Mouse (Mus musculus): ENCODE results near the gene Cdca7l.
A peak's percentile ranks its signal among the peaks of the same experiment; 100 is the strongest.

Gene Cdca7l

DNA sequence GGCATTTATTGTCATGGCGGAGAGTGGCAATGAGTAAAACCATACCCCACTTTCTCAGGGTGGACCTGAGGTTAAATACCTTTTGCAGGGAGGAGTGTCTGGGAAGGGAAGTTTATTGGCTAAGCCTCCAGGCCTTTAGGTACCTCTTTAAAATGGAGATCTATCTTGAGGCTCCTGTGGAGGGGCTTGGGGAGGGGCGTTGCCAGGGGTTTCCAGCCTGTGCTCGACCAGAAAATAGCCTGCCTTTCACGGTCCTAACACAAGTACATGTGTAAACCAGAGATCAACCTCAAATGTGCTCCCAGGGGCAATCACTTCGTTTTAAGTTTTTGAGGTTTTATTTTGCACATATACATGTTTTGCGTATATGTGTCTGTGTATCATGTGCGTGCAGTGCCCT, 15.1 kb upstream of the Cdca7l start:
- DNase-seq (ENCODE audit: low read depth, low spot score), result no peak
- Histone ChIP-seq H3K27me3 (ENCODE audit: control insufficient read depth, insufficient read depth, low read length, poor library complexity, severe bottlenecking) (no peaks in the 10 kb centered on the region), H3K36me3 (ENCODE audit: control insufficient read depth, insufficient read depth, low read length, poor library complexity, severe bottlenecking) (no peaks in the 10 kb centered on the region)

DNA sequence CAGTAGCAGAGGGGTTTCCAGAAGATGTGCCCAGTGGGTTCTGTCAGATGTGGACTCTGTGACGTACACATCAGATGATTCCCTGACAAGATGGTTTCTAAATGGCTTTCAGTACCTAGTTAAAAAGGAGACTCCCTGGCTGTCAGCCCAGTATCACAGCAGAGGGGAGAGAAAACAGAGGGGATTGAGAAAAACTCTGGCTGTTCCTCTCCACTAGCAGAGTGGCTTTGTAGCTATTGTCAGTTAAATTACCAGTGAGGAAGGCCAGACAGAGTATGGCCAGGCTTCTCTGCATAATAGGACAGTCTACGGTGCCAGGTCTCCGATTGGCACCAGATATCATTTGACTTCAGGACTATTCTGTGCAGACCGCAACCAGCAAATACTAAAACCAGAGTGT, 8.8 kb upstream of the Cdca7l start:
- H3K36me3 ChIP-seq (ENCODE audit: control insufficient read depth, insufficient read depth, low read length, poor library complexity, severe bottlenecking), result no peaks in the 10 kb centered on the region
- no peak for DNase-seq (ENCODE audit: low read depth, low spot score)

DNA sequence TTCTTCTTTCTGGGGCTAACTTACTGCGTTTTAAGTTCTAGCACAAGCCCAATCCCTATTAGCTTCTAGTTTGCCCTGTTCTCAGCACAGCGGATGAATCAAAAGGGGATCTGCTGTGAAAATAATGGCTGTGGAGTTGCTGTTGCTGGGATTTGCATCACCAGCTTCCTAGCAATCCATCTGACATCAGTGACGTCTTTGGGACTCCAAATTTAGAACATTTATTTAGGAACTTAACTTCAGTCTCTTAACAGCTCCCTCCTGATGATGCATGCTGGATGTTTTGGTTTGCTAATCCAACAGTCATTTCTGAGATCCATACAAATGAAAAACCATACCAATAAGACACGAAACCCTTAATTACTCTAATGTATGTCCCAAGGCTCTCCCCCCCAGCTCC, 1.5 kb downstream of the Cdca7l start:
- no peaks in the 10 kb centered on the region for H3K27me3 ChIP-seq (ENCODE audit: control insufficient read depth, insufficient read depth, low read length, poor library complexity, severe bottlenecking)
- H3K36me3 ChIP-seq (ENCODE audit: control insufficient read depth, insufficient read depth, low read length, poor library complexity, severe bottlenecking), result no peaks in the 10 kb centered on the region
- no peak for DNase-seq (ENCODE audit: low read depth, low spot score)

More for the DNA sequence above, 8.8 kb upstream of the Cdca7l start:
- no peaks in the 10 kb centered on the region for H3K27me3 ChIP-seq (ENCODE audit: control insufficient read depth, insufficient read depth, low read length, poor library complexity, severe bottlenecking)

DNA sequence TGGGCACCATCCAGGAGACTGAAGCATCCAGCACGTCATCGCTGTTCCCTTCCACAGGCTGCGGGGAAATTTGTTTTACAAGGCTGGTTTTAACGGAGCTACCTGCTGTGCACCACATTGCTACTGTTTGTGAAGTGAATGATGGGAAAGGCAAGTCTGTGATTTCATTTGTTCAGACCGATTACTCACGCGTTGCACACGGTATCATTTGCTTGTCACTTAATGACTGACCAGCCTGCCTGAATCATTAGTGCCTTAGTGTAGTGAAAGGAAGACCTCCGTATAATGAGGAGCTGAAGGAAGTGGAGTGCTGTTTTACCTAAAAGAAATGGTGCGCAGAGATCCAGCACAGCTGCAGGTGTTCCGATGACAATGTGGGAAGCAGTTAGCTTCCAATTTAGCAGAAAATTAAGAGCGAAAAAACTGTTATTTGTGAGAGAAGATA, 1.9 kb downstream of the Cdca7l start:
- no peaks in the 10 kb centered on the region for H3K36me3 ChIP-seq (ENCODE audit: control insufficient read depth, insufficient read depth, low read length, poor library complexity, severe bottlenecking)
- no peak for DNase-seq (ENCODE audit: low read depth, low spot score)

DNA sequence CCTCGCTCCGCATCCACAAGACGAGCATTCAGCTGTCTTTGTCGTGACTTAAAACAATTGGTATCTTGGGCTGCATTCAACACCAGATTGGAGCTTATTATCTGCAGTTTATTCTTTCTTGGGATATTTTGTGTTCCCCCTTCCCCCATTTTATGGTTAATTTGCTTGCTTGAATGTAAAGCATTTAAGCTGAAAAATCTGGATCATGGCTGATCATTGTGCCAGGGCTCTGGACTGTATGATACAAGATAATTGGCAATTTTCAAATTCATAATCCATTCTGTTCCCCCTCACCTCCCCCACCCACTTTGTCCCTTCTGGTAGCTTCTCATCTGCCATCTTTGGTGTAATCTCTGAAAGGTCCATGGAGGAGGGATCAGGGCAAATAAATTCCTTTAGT, 2.4 kb downstream of the Cdca7l start:
- no peak for DNase-seq (ENCODE audit: low read depth, low spot score)
- H3K36me3 ChIP-seq (ENCODE audit: control insufficient read depth, insufficient read depth, low read length, poor library complexity, severe bottlenecking), result no peaks in the 10 kb centered on the region
- no peaks in the 10 kb centered on the region for H3K27me3 ChIP-seq (ENCODE audit: control insufficient read depth, insufficient read depth, low read length, poor library complexity, severe bottlenecking)

More for the DNA sequence above, 1.9 kb downstream of the Cdca7l start:
- H3K27me3 ChIP-seq (ENCODE audit: control insufficient read depth, insufficient read depth, low read length, poor library complexity, severe bottlenecking), result no peaks in the 10 kb centered on the region

DNA sequence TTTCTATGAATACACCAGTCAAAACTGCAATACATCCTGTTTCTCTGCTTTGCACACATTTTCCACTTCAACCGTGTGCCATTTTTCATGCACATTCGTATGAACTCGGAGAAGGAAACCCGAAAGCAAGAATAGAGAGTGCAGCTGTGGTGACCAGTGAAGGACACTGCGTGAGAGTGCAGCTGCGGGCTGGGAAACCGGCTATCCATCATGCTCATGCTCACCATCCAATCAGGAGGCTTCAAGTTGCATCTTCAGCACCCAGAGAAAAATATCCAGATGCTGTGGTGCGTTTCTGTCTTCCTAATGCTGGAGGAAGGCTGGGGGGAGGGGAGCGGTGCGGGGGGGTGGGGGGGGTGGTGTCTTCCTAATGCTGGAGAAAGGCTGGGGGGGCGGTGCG, 3.5 kb downstream of the Cdca7l start:
- Histone ChIP-seq H3K27me3 (ENCODE audit: control insufficient read depth, insufficient read depth, low read length, poor library complexity, severe bottlenecking) (no peaks in the 10 kb centered on the region), H3K36me3 (ENCODE audit: control insufficient read depth, insufficient read depth, low read length, poor library complexity, severe bottlenecking) (no peaks in the 10 kb centered on the region)
- DNase-seq (ENCODE audit: low read depth, low spot score), result no peak

DNA sequence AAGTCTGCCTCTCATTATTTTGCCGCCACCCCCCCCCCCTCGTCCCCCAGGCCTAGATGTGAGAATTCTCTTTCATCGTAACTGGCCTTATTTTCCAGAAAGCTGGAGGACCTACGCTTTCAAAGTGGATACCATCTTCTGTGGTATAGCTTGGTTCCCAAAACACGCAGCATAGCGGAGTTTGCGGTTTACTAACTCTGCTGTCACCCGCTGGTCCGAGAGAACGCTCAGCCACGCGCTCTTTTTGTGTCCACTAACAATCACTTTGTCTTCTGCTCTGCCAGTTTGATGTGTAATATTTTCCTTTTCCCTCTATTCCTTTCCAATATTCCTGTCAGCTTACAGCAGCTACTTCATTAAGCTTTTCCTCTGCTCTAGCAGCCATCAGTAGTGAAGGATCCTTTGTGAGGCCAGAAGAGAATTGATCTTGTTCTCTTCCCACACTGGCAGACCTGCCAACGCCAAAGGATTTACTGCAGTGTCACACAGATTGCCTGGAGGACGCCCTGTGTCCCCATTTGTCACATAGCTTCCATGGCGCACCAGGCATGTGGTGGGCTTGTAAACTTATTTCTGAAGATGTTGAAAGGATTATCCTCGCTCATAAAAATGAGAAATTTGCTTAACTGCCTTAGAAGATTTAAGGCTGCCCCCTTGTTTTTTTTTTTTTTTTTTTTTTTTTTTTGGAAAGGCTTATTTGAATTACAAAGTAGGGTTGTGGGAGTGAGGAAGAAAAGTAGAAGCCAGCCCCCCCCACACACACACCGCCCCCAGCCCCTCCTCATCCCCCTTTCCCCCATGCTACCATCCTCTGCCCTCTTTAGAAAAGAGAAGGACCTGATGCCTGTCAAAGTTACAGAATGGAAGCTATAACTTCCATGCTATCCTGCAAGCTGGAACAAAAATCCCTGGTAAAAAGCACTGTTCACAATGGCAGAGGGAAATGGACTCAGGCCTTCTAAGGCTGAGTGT, 4.6 kb downstream of the Cdca7l start:
- H3K36me3 ChIP-seq (ENCODE audit: control insufficient read depth, insufficient read depth, low read length, poor library complexity, severe bottlenecking), result no peaks in the 10 kb centered on the region
- no peak for DNase-seq (ENCODE audit: low read depth, low spot score)

DNA sequence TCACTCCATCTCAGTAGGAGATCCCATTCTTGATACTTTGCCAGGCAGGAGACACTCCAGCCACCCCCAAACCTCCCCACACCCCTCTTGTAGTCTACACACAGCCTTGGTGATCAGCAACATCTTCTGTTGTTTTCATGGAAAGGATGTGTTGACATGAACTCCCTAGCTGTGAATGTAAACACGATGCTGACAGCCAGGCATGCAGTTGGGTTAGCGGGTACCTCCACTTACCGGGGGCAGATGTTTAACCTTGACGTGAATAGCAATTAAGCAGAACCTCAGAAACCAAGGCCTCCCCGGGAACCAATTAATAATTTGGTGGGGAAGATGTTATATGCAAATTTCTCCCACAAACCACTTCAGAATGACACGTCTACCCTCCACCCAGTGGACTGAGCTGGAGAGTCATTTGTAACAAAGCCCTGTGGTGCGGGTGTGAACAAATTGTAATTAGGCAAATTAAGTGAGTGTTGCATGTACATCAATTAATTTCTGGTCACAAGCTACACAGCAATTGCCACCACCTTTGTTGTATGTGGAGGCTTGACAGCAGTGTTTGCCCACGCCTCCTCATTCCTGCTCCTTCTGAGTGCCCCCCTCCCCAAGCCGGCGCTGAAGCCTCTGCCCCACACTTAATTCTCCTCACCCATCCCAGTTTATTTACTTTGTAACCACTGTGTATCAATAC, 5.4 kb downstream of the Cdca7l start:
- DNase-seq (ENCODE audit: low read depth, low spot score), result no peak
- no peaks in the 10 kb centered on the region for H3K36me3 ChIP-seq (ENCODE audit: control insufficient read depth, insufficient read depth, low read length, poor library complexity, severe bottlenecking)
- no peaks in the 10 kb centered on the region for H3K27me3 ChIP-seq (ENCODE audit: control insufficient read depth, insufficient read depth, low read length, poor library complexity, severe bottlenecking)

More for the DNA sequence above, 4.6 kb downstream of the Cdca7l start:
- no peaks in the 10 kb centered on the region for H3K27me3 ChIP-seq (ENCODE audit: control insufficient read depth, insufficient read depth, low read length, poor library complexity, severe bottlenecking)

DNA sequence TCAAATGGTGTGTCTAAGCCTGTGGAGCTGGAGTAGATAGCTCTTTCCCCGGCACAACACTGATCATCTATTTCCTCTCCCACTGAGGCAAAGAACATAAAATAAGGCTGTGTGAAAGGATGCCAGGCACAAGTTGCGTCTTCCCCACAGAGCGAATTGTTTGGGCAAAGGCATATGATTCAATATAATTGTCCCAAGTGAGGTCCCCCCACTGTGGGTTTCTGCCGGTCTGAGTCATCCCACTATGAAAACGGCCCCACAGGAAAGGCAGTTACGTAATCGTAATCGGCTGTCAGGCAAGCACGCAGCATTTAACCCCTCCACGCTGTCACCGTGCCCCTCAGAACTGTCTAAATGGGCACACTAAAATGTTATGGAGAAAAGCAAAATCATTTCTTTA, 6.0 kb downstream of the Cdca7l start:
- no peak for DNase-seq (ENCODE audit: low read depth, low spot score)
- Histone ChIP-seq H3K36me3 (ENCODE audit: control insufficient read depth, insufficient read depth, low read length, poor library complexity, severe bottlenecking) (no peaks in the 10 kb centered on the region), H3K27me3 (ENCODE audit: control insufficient read depth, insufficient read depth, low read length, poor library complexity, severe bottlenecking) (no peaks in the 10 kb centered on the region)

DNA sequence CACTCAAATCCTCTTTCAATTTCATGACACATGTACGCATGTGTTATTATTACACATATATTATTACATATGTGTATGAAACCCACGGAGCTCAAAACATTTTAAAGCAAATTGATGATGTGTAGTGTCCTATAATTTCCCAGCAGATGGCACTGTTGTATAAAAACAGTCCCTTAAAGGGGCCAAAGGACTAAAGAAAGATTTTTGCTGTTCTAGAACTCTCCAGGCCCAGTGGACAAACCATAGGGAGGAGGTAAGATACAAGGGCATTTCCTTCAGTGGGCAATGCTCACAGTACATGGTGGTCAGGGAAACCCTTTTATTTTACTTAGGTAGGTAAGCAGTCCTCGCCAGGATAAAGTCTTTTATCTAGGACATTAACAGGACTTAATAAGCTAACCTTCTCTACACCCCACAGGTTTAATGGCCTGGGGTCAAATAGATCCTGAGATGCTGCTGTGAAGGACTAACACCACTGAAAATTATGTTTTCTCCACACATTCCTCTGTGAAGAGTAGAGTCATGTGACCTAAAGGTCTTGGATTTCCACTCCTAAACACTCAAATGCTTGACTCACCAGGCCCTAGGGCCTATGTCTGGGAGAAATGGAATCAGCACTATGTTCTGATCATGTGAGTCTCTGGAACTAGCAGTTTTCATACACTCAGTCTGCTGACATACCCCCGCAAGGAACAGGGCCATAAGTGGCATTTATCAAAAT, 16.2 kb downstream of the Cdca7l start:
- Histone ChIP-seq H3K36me3 (ENCODE audit: control insufficient read depth, insufficient read depth, low read length, poor library complexity, severe bottlenecking) (no peaks in the 10 kb centered on the region), H3K27me3 (ENCODE audit: control insufficient read depth, insufficient read depth, low read length, poor library complexity, severe bottlenecking) (no peaks in the 10 kb centered on the region)
- DNase-seq (ENCODE audit: low read depth, low spot score), result peak; percentile 57

DNA sequence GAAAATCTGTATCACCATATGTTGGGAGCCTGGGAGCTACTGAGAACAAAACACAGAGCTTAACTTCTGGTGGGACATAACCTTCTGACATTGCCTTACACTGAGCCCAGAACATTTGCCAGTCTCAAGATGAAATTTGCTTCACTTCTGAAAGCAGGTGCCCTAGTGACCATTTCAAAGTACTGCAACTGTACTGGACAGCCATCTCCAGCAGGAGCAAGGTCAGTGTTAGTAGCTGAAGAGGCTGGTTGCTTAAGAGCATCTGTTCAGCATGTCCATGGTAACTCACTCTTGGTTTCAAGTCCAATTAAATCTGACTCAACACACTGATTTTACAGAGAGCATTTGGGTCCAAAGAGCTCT, 16.8 kb downstream of the Cdca7l start:
- peak; percentile 49 for DNase-seq (ENCODE audit: low read depth, low spot score)
- Histone ChIP-seq H3K36me3 (ENCODE audit: control insufficient read depth, insufficient read depth, low read length, poor library complexity, severe bottlenecking) (no peaks in the 10 kb centered on the region), H3K27me3 (ENCODE audit: control insufficient read depth, insufficient read depth, low read length, poor library complexity, severe bottlenecking) (no peaks in the 10 kb centered on the region)

DNA sequence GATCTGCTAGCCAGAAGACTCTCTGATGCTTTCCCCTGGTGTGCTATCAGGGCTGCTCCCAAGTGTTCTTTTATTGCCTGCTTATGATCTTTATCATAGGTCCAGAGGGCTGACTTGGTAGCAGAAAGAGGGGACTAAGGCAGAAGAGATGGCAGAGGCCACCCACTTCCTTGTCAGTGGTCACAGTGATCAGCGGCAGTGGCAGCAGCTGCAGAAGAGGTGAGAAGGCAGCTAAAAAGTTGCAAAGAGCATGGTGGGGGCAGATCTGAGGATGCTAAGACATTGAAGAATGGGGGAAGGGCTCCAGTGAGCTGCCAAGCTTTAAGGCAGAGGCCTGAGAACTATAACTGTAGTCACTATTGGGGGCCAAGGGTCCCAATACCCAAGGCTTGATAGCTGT, 17.3 kb downstream of the Cdca7l start:
- no peak for DNase-seq (ENCODE audit: low read depth, low spot score)
- Histone ChIP-seq H3K36me3 (ENCODE audit: control insufficient read depth, insufficient read depth, low read length, poor library complexity, severe bottlenecking) (no peaks in the 10 kb centered on the region), H3K27me3 (ENCODE audit: control insufficient read depth, insufficient read depth, low read length, poor library complexity, severe bottlenecking) (no peaks in the 10 kb centered on the region)

DNA sequence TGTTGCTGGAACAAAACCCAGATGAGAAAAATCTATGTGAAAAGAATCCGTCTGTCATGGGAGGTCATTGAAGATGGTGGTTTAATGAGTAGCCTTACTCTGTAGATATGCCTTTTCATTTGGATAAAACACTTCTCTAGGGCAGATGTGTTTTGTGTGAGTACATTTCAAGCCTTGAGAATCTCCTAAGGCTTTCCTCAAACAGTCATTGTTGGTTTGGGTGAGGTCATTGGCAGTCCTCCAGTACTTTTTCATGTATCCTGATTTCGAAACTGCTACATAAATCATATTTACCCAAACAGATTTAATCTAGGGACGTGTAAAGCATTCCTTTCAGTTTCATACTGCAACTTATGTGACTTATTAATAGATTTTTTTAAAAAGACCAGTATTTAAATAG, 24.3 kb downstream of the Cdca7l start:
- no peaks in the 10 kb centered on the region for H3K36me3 ChIP-seq (ENCODE audit: control insufficient read depth, insufficient read depth, low read length, poor library complexity, severe bottlenecking)
- H3K27me3 ChIP-seq (ENCODE audit: control insufficient read depth, insufficient read depth, low read length, poor library complexity, severe bottlenecking), result no peaks in the 10 kb centered on the region
- no peak for DNase-seq (ENCODE audit: low read depth, low spot score)

DNA sequence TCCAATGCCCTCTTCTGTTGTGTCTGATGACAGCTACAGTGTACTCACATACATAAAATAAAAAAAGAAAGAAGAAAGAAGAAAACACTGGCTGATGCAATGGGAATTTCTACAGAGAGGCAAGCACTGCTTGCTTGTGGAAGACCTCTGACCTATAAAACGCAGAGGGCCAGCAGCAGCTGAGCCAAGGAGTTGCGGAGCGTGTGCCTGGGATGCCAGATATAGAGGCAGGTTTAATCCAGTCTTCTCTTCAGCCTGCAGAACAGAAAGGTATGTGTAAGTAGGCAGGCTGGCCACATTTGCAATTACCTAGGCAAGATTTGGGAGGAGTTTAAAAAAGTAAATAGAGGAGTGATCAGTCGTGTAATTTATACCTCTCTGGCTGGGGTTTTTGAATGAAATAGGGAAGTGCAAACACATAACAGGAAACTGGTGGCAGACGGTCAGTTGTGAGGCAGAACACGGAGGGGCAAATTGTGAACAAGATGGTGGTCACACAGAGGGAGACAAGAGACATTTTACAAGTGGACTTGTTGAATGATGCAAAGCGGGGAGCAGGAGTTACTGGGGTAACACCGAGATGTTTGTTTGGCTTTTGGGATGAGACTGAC, 27.4 kb downstream of the Cdca7l start:
- H3K36me3 ChIP-seq (ENCODE audit: control insufficient read depth, insufficient read depth, low read length, poor library complexity, severe bottlenecking), result no peaks in the 10 kb centered on the region
- peak; percentile 25 for DNase-seq (ENCODE audit: low read depth, low spot score)
- H3K27me3 ChIP-seq (ENCODE audit: control insufficient read depth, insufficient read depth, low read length, poor library complexity, severe bottlenecking), result no peaks in the 10 kb centered on the region

Measured in splenic B cell, adult 2 months (primary cell).